Mouse (Mus musculus) liver, postnatal 0 days (tissue): ENCODE data around the gene Snrpc.

Experiments used
- CTCF ChIP-seq: sonication (generic); IDR thresholded peaks from 2 replicates; pipeline ENCODE4 v1.5.1; 2016; ENCODE audit warnings: antibody characterized with exemption, low read depth
- EP300 ChIP-seq: IDR thresholded peaks from 2 replicates; pipeline ENCODE4 v1.6.1; 2016; ENCODE audit warnings: antibody characterized with exemption, low read depth, mild to moderate bottlenecking

DNA sequence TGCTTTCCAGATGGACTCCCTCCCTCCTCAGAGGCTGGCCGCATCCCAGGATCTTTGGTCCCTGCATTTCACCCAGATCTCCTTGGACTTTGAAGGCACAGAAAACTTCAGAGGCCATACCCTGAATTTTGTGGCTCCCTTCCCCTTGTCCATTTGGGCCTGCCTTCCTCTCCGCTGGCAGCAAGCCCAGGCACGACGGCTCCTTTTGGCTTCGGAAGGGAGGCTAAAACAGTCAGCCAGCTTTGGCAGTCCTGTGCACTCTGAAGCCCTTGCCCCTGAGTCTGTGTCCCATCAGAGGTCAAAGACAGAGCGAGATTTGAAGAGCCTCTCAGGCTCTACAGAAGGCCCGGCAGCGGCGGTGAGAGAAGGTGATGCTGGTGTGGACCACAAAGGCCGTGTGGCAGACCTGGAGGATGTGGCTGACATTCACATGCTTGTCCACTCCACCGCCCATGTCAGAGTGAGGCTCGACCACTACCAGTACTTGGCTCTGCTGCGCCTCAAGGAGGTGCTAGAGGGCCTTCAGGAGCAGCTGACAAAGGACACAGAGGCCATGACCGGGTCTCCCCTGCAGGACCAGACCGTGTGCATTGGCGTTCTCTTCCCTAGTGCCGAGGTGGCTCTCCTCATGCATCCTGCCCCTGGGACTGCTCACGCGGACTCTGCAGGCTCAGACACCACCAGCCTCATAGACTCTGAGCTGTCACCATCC lies 48.7 kb downstream of the Snrpc start:
- peak; percentile 30 for TF ChIP-seq CTCF
- TF ChIP-seq EP300, result no peak
